ENCODE assay signal across 8 mouse cellular contexts in the genomic region with DNA sequence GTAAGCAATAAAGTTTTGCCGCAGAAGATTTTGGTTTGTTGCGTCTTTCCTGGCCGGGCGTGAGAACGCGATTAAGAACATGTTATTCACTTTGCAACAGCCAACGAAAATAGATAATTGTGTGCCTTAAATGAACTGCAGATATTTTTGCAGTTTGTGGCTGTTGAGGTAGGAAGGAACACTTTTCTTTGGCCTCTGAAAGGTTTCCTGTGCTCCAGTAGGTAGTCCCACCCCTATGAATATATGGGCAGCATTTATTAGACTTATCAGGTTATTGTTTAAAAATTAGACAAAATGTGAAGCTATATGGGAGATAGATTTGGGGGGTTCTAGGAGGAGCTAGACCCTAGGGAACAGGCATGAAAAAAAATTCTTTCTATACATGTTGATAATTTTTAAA.
DNase-seq lines count a peak whose midpoint lies in the region; ATAC-seq and TF ChIP-seq lines count a peak whose summit lies in the region.

No protein-coding gene starts in this region.

- ATAC-seq in heart, embryonic 15.5 days (replicated peaks; ENCODE audit: insufficient number of reproducible peaks, insufficient read depth, low FRiP score, low read depth), result no peak
- ATAC-seq in liver, postnatal 0 days, result no peak

- H3K4me3 ChIP-seq in heart, embryonic 15.5 days, result peak overlapping the region; percentile 46
- peak overlapping the region; percentile 32 for H3K4me3 ChIP-seq in liver, postnatal 0 days (ENCODE audit: low read depth, low read length)

- no peaks in the 10 kb centered on the region for H3K27me3 ChIP-seq in heart, embryonic 15.5 days
- no peaks in the 10 kb centered on the region for H3K27me3 ChIP-seq in liver, postnatal 0 days (ENCODE audit: insufficient read depth, low read length)

- H3K9me3 ChIP-seq in heart, embryonic 15.5 days (replicated peaks), result no peaks in the 10 kb centered on the region
- no peaks in the 10 kb centered on the region for H3K9me3 ChIP-seq in liver, postnatal 0 days (ENCODE audit: low read length)

- DNase-seq in embryo, embryonic 9.5 days (ENCODE audit: extremely low spot score), result peak; percentile 6
- DNase-seq in embryo, embryonic 10 days (ENCODE audit: low spot score), result no peak
- peak; percentile 14 for DNase-seq in CD4-positive helper T cell, adult 2 months (ENCODE audit: low read depth, low spot score)
- DNase-seq in liver, postnatal 0 days, result no peak
- DNase-seq in right cerebral cortex, postnatal 4 days, result no peak
- no peak for DNase-seq in adrenal gland, adult 2 months
- DNase-seq in T-cell, adult 2 months (ENCODE audit: low spot score), result no peak

- H3K4me2 ChIP-seq in heart, embryonic 15.5 days, result peak overlapping the region; percentile 53
- peak overlapping the region; percentile 56 for H3K4me2 ChIP-seq in liver, postnatal 0 days (ENCODE audit: low read depth, low read length)

- TF ChIP-seq CTCF in liver, postnatal 0 days (IDR thresholded peaks at IDR 0.05; ENCODE audit: low read depth), result no peak

- H3K36me3 ChIP-seq in heart, embryonic 15.5 days, result no peaks in the 10 kb centered on the region
- H3K36me3 ChIP-seq in liver, postnatal 0 days (replicated peaks; ENCODE audit: insufficient read depth, low read length), result no peaks in the 10 kb centered on the region

- H3K27ac ChIP-seq in heart, embryonic 15.5 days, result no peak overlapping the region
- no peak overlapping the region for H3K27ac ChIP-seq in liver, postnatal 0 days (ENCODE audit: low read depth)

- H3K4me1 ChIP-seq in heart, embryonic 15.5 days (replicated peaks), result no peaks in the 10 kb centered on the region
- no peaks in the 10 kb centered on the region for H3K4me1 ChIP-seq in liver, postnatal 0 days (ENCODE audit: insufficient read depth)

- 27% methylated on average over 7 of the region's 7 CpGs for WGBS in heart, embryonic 15.5 days
- 13% methylated on average over 7 of the region's 7 CpGs for WGBS in liver, postnatal 0 days (ENCODE audit: insufficient replicate concordance)

- no peak for TF ChIP-seq EP300 in liver, postnatal 0 days (IDR thresholded peaks at IDR 0.05; ENCODE audit: low read depth)

- peak overlapping the region; percentile 44; the same call in 1 of the 2 replicates for H3K9ac ChIP-seq in heart, embryonic 15.5 days
- H3K9ac ChIP-seq in liver, postnatal 0 days (replicated peaks), result peak overlapping the region; percentile 51

Comparison
In these comparisons a context has a peak if more than half of its experiments do, and no peak if none do; other contexts are left out.
1. DNase-seq: peak in embryo, embryonic 9.5 days (single experiment) and CD4-positive helper T cell, adult 2 months (single experiment); none in embryo, embryonic 10 days (single experiment), liver, postnatal 0 days (single experiment), right cerebral cortex, postnatal 4 days (single experiment), adrenal gland, adult 2 months (single experiment) and T-cell, adult 2 months (single experiment).